Mouse (Mus musculus) intestine, postnatal 0 days (tissue): ENCODE measurements around the gene Tpr. TPM values are rescaled to one million over a fixed set of nuclear protein-coding genes. Genes with fewer than 3 reads are reported as not detected.

ENCODE experiments used
- ATAC-seq: fragments of 200-750 bp; cut with Nextera tagmentation; 2 replicates; pipeline ENCODE4 v1.8.0; 2017; ENCODE audit warnings: mild to moderate bottlenecking, moderate TSS enrichment, moderate library complexity
- H3K27ac ChIP-seq: fragments of 300-500 bp; sonication (generic); 2 replicates; pipeline ENCODE4 v1.5.1; 2014; ENCODE audit warnings: mild to moderate bottlenecking, low read depth, low read length, moderate library complexity
- H3K27me3 ChIP-seq: fragments of 300-500 bp; sonication (generic); replicated peaks from 2 replicates; pipeline ENCODE4 v1.6.1; 2014; ENCODE audit warnings: low read length, mixed read lengths; ENCODE audit not compliant: control insufficient read depth, insufficient read depth
- H3K36me3 ChIP-seq: fragments of 300-500 bp; sonication (generic); 2 replicates; pipeline ENCODE4 v1.6.1; 2014; ENCODE audit warnings: mild to moderate bottlenecking, moderate library complexity; ENCODE audit not compliant: control insufficient read depth, insufficient read depth
- H3K4me1 ChIP-seq: fragments of 300-500 bp; sonication (generic); replicated peaks from 2 replicates; pipeline ENCODE4 v1.6.1; 2014; ENCODE audit warnings: antibody characterized with exemption, low read length, mixed read lengths; ENCODE audit not compliant: control insufficient read depth, insufficient read depth
- H3K4me2 ChIP-seq: fragments of 300-500 bp; sonication (generic); replicated peaks from 2 replicates; pipeline ENCODE4 v1.6.1; 2014; ENCODE audit warnings: low read depth, mild to moderate bottlenecking, moderate library complexity
- H3K4me3 ChIP-seq: fragments of 300-500 bp; sonication (generic); 2 replicates; pipeline ENCODE4 v1.5.1; 2014; ENCODE audit warnings: low read depth, low read length
- H3K9ac ChIP-seq: fragments of 300-500 bp; sonication (generic); 2 replicates; pipeline ENCODE4 v1.6.1; 2014; ENCODE audit warnings: mild to moderate bottlenecking, low read depth, low read length
- H3K9me3 ChIP-seq: fragments of 300-500 bp; sonication (generic); 2 replicates; pipeline ENCODE4 v1.6.1; 2016; ENCODE audit warnings: mixed run types; ENCODE audit not compliant: control insufficient read depth
- CTCF ChIP-seq: sonication (generic); IDR thresholded peaks from 2 replicates; pipeline ENCODE4 v1.5.1; 2016; ENCODE audit warnings: low read depth, mild to moderate bottlenecking, control low read depth, antibody characterized with exemption, moderate library complexity
- WGBS: fragments of 180-500 bp; shearing (Covaris S2); extraction: QIAGEN DNeasy Blood & Tissue Kit; methylation state at CpG from one replicate; pipeline ENCODE4 v1.1.7; 2014; 5-methylcytosine and 5-hydroxymethylcytosine counted together
- polyA plus RNA-seq: library from polyadenylated mRNA; unstranded; fragments of >200 nt; fragmentation: Nextera tagmentation; extraction: Ambion mirVana; gene quantifications from 2 replicates; pipeline ENCODE4 v1.2.1, GENCODE M21; 2015

The Tpr gene
- polyA plus RNA-seq, 1 experiment from 2014 or later: 89.7 TPM

DNA sequence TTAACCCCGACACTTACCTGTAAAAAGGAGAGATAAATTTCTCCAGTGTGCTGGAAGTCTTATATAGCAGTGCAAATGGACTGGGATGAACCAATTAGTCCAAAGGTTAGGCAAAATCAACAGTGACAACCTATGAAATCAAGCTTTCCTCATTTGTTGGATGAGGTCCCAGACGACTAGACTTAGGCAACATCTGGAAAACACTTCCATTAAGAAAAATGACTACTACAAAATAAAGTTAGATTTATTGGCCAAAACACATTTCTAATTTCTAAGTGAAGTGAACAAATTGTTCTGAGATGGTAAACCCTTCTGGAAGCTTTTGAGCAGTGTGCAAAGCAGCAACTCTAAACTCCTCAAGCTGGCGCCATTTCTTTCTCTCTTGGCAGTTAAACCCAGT, 73.5 kb downstream of the Tpr start, which contains the start of gene Prg4:
TSS of gene Prg4 (minus strand) at position 34 of the 400 bp plus-strand sequence.
- H3K27ac ChIP-seq: no peak within 1 kb of the TSS
- H3K36me3 ChIP-seq: no peaks in the 10 kb centered on the region
- no peak within 1 kb of the TSS for H3K4me2 ChIP-seq
- TF ChIP-seq CTCF: no peak
- no peak for ATAC-seq
- no peak within 1 kb of the TSS for H3K4me3 ChIP-seq
- no peaks in the 10 kb centered on the region for H3K9me3 ChIP-seq
- no peak within 1 kb of the TSS for H3K9ac ChIP-seq
- WGBS: 77% methylated on average over 3 of the region's 3 CpGs
- no peaks in the 10 kb centered on the region for H3K4me1 ChIP-seq
- H3K27me3 ChIP-seq: no peaks in the 10 kb centered on the region

DNA sequence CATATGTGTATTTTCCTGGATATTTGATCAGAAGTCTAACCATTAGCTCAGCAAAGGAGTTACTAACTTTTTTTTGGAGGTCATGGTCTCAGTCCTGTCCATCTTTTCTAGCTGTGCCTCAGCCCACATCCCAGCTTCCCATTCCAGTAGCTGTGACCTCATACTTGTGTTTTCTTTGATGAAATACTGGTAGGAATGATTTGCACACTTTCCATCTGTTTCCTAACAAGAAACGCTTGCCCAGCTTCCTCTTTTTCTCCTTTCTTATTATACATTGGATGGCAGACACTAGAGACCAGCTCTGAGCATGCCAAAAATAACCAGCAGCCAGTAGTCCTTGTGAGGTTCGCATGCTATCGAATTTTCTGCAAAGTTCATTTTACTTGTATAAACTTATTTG, 77.4 kb downstream of the Tpr start:
- Histone ChIP-seq H3K9me3 (no peaks in the 10 kb centered on the region), H3K36me3 (no peaks in the 10 kb centered on the region), H3K27ac (no peak overlapping the region), H3K4me3 (no peak overlapping the region), H3K9ac (no peak overlapping the region), H3K4me1 (no peaks in the 10 kb centered on the region), H3K27me3 (no peaks in the 10 kb centered on the region), H3K4me2 (no peak overlapping the region)
- no peak for ATAC-seq
- 77% methylated on average over 3 of the region's 3 CpGs for WGBS
- TF ChIP-seq CTCF: no peak

DNA sequence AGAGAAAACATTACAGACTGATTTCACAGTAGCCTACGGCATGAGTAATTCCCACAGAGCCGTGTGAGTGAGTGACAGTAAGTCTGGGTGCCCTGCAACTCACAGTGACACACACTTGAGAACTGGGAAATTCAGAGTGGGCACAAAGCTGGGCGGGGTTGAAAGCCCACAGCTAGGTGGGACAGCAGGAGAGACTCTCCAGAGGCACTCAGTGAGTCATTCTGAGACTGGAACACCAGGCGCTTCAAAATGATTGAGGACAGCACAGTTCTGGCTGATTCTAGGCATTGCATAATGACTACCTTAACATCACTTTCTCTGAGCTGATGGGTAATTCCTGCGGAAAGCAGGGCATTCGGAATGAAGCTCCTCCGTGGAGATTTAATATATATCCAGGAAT, 79.9 kb downstream of the Tpr start:
- no peak overlapping the region for H3K9ac ChIP-seq
- H3K4me3 ChIP-seq: no peak overlapping the region
- no peaks in the 10 kb centered on the region for H3K36me3 ChIP-seq
- H3K27me3 ChIP-seq: no peaks in the 10 kb centered on the region
- H3K4me1 ChIP-seq: no peaks in the 10 kb centered on the region
- 79% methylated on average over 7 of the region's 7 CpGs for WGBS
- H3K27ac ChIP-seq: no peak overlapping the region
- H3K9me3 ChIP-seq: no peaks in the 10 kb centered on the region
- no peak for ATAC-seq
- no peak for TF ChIP-seq CTCF
- H3K4me2 ChIP-seq: no peak overlapping the region

DNA sequence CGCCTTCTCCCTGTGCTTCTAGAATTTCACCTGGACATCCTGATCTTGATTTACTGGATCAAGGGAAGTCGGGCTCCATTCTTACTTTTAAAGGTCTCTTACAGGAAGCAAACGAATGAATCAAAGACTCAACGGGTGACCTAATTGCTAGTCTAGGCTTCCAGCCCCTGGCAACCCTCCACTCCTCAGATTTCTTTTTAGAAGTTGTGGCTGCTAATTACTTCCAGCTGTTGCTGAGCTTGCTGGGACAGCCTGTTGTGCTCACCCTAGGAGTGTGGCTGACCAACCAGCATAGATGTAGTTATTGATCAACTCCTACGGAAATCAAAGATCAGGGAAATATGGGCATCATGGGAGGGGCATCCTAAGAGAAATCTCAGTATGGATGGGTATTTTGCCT, 88.0 kb downstream of the Tpr start:
- Histone ChIP-seq H3K4me2 (no peak overlapping the region), H3K4me3 (no peak overlapping the region), H3K4me1 (no peaks in the 10 kb centered on the region), H3K27ac (no peak overlapping the region), H3K36me3 (no peaks in the 10 kb centered on the region), H3K27me3 (no peaks in the 10 kb centered on the region), H3K9me3 (no peaks in the 10 kb centered on the region), H3K9ac (no peak overlapping the region)
- no peak for TF ChIP-seq CTCF
- WGBS: 74% methylated on average over 5 of the region's 5 CpGs
- no peak for ATAC-seq

DNA sequence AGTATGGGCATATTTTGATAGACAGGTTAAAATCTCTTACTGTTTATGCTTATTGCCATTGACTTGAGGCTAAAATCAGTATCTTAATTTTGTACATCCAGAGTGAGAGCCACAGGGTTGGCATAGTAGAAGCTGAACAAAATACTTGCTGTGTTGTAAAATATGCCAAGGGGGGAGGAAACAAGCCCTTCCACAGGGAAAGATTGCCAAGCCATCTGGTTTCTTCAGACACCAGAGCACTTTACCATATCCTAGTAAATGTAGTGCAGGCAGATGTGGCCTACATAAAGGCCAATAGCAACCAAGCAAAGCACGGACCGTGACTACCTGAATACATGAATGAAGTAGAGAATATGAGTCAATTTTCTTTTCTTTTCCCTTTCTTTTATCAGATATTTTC, 96.5 kb downstream of the Tpr start:
- Histone ChIP-seq H3K27ac (no peak overlapping the region), H3K27me3 (no peaks in the 10 kb centered on the region), H3K4me2 (no peak overlapping the region), H3K4me1 (no peaks in the 10 kb centered on the region), H3K9ac (no peak overlapping the region), H3K4me3 (no peak overlapping the region), H3K9me3 (no peaks in the 10 kb centered on the region), H3K36me3 (no peaks in the 10 kb centered on the region)
- WGBS: 97% methylated on average over 2 of the region's 2 CpGs
- TF ChIP-seq CTCF: no peak
- ATAC-seq: no peak

DNA sequence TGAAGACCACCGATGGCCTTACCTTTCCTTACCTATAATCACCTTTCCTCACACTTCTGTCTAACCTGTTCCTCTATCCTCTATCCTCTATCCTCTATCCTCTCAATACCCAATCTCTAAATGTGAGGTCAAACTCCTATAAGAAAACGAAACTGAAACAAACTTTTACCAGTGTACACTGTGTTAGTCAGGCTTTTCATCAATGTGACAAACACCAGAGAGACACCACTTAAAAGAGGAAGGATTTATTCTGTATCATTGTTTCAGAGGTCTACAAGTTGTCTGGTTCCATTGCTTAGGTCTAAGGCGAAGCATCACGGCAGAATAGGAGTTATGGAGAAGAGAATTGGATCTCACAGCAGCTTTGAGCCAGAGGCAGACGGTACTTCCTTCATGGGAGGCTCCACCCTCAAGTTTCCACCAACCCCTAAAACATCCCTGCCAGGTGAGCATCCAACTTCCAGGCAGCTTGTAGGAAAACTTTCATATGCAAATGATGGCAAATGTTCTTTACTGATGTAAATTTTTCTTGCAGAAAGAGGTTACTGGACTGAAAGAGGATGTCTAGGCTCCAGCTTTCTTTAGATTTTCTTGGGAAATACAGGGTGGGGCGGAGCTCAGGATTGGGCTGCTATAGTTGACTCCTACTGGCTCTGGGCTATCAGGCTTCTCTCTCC, 104.1 kb downstream of the Tpr start:
- no peak for TF ChIP-seq CTCF

More for the DNA sequence above, 104.1 kb downstream of the Tpr start:
- Histone ChIP-seq H3K4me2 (no peak overlapping the region), H3K9ac (no peak overlapping the region), H3K4me1 (no peaks in the 10 kb centered on the region), H3K4me3 (no peak overlapping the region), H3K27ac (no peak overlapping the region), H3K9me3 (no peaks in the 10 kb centered on the region), H3K27me3 (no peaks in the 10 kb centered on the region), H3K36me3 (no peaks in the 10 kb centered on the region)
- no peak for ATAC-seq
- 70% methylated on average over 6 of the region's 6 CpGs for WGBS
